Mouse (Mus musculus): ENCODE data around the gene Anks1.

The Anks1 gene

GRCm38 (mm10) chr17:28088718-28089117 is 179.6 kb downstream of the Anks1 start:
- DNase-seq (ENCODE audit: extremely low read depth, low read depth): no peak

GRCm38 (mm10) chr17:28092297-28092696 is 183.2 kb downstream of the Anks1 start:
- DNase-seq (ENCODE audit: extremely low read depth, low read depth): no peak

- DNase-seq (ENCODE audit: extremely low read depth, low read depth): no peak
Measured at GRCm38 (mm10) chr17:28093837-28094236, 184.7 kb downstream of the Anks1 start.

GRCm38 (mm10) chr17:28096418-28096817 is 187.3 kb downstream of the Anks1 start:
- no peak for DNase-seq (ENCODE audit: extremely low read depth, low read depth)

- no peak for DNase-seq (ENCODE audit: extremely low read depth, low read depth)
Measured at GRCm38 (mm10) chr17:28097308-28097707, 188.2 kb downstream of the Anks1 start.

- no peak for DNase-seq (ENCODE audit: extremely low read depth, low read depth)
Measured at GRCm38 (mm10) chr17:28099086-28099485, 190.0 kb downstream of the Anks1 start.

- DNase-seq (ENCODE audit: extremely low read depth, low read depth): no peak
Measured at GRCm38 (mm10) chr17:28100669-28101068, 191.6 kb downstream of the Anks1 start.

GRCm38 (mm10) chr17:28101284-28101887 is 192.3 kb downstream of the Anks1 start:
- no peak for DNase-seq (ENCODE audit: extremely low read depth, low read depth)

- DNase-seq (ENCODE audit: extremely low read depth, low read depth): no peak
Measured at GRCm38 (mm10) chr17:28101902-28102319, 192.8 kb downstream of the Anks1 start.

- DNase-seq (ENCODE audit: extremely low read depth, low read depth): no peak
Measured at GRCm38 (mm10) chr17:28104416-28104815, 195.3 kb downstream of the Anks1 start.

- DNase-seq (ENCODE audit: extremely low read depth, low read depth): no peak
Measured at GRCm38 (mm10) chr17:28106352-28106751, 197.2 kb downstream of the Anks1 start.

GRCm38 (mm10) chr17:28107275-28107674 is 198.2 kb downstream of the Anks1 start:
- DNase-seq (ENCODE audit: extremely low read depth, low read depth): no peak

GRCm38 (mm10) chr17:28112266-28112665 is 203.2 kb downstream of the Anks1 start:
- DNase-seq (ENCODE audit: extremely low read depth, low read depth): no peak
